Mouse (Mus musculus) limb, embryonic 13.5 days (tissue): ENCODE results near the gene Agap2. TPM values are rescaled to one million over a fixed set of nuclear protein-coding genes. Genes with fewer than 3 reads are reported as not detected.
"Not testable (repeated sequence)": the region's sequence is repeated elsewhere in the genome, so short reads cannot be mapped to it uniquely, and the experiment has no call there.

Source experiments
- ATAC-seq: fragments of 200-750 bp; cut with Nextera tagmentation; 2 replicates; pipeline ENCODE4 v1.8.0; 2017; ENCODE audit warnings: low read depth, moderate number of reproducible peaks, moderate TSS enrichment; ENCODE audit not compliant: low FRiP score
- H3K27ac ChIP-seq: fragments of 300-500 bp; sonication (generic); 2 replicates; pipeline ENCODE4 v1.5.1; 2015; ENCODE audit warnings: inconsistent platforms, mild to moderate bottlenecking, moderate library complexity
- H3K27me3 ChIP-seq: fragments of 300-500 bp; sonication (generic); 2 replicates; pipeline ENCODE4 v1.6.1; 2015; ENCODE audit warnings: mild to moderate bottlenecking, inconsistent platforms
- H3K36me3 ChIP-seq: fragments of 300-500 bp; sonication (generic); 2 replicates; pipeline ENCODE4 v1.6.1; 2015; ENCODE audit warnings: inconsistent platforms, mild to moderate bottlenecking, moderate library complexity
- H3K4me1 ChIP-seq: fragments of 300-500 bp; sonication (generic); 2 replicates; pipeline ENCODE4 v1.6.1; 2015; ENCODE audit warnings: inconsistent platforms
- H3K4me2 ChIP-seq: fragments of 300-500 bp; sonication (generic); replicated peaks from 2 replicates; pipeline ENCODE4 v1.6.1; 2015; ENCODE audit warnings: inconsistent platforms, mild to moderate bottlenecking, moderate library complexity
- H3K4me3 ChIP-seq: fragments of 300-500 bp; sonication (generic); 2 replicates; pipeline ENCODE4 v1.5.1; 2015; ENCODE audit warnings: moderate library complexity, mild to moderate bottlenecking, inconsistent platforms
- H3K9ac ChIP-seq: fragments of 300-500 bp; sonication (generic); 2 replicates; pipeline ENCODE4 v1.6.1; 2015; ENCODE audit warnings: mild to moderate bottlenecking, inconsistent platforms
- H3K9me3 ChIP-seq: fragments of 300-500 bp; sonication (generic); 2 replicates; pipeline ENCODE4 v1.6.1; 2016; ENCODE audit warnings: inconsistent platforms
- WGBS: fragments of 180-500 bp; shearing (Covaris S2); methylation state at CpG from one replicate; pipeline ENCODE4 v1.1.7; 2015; 5-methylcytosine and 5-hydroxymethylcytosine counted together
- polyA plus RNA-seq: library from polyadenylated mRNA; unstranded; fragments of >200 nt; fragmentation: Nextera tagmentation; extraction: Ambion mirVana; gene quantifications from 2 replicates; pipeline ENCODE4 v1.2.1, GENCODE M21; 2015

Gene Agap2
- polyA plus RNA-seq, 1 experiment from 2014 or later, result 0.29 TPM

GRCm38 (mm10) chr10:127121066-127121477 lies 46.0 kb downstream of the Agap2 start, which contains the start of gene Os9:
Gene Os9, minus strand, starts transcription at chr10:127121131.
- peak within 1 kb of the TSS; percentile 80 for H3K9ac ChIP-seq
- WGBS, result 0% methylated on average over 19 of the region's 19 CpGs
- H3K27ac ChIP-seq, result no peak within 1 kb of the TSS
- no peaks in the 10 kb centered on the region for H3K27me3 ChIP-seq
- peaks cover 18% of the 10 kb centered on the region for H3K4me1 ChIP-seq
- peak; percentile 97 for ATAC-seq
- no peaks in the 10 kb centered on the region for H3K9me3 ChIP-seq
- peaks cover 29% of the 10 kb centered on the region for H3K36me3 ChIP-seq
- H3K4me2 ChIP-seq, result peak within 1 kb of the TSS; percentile 98
- H3K4me3 ChIP-seq, result peak within 1 kb of the TSS; percentile 83

DNA sequence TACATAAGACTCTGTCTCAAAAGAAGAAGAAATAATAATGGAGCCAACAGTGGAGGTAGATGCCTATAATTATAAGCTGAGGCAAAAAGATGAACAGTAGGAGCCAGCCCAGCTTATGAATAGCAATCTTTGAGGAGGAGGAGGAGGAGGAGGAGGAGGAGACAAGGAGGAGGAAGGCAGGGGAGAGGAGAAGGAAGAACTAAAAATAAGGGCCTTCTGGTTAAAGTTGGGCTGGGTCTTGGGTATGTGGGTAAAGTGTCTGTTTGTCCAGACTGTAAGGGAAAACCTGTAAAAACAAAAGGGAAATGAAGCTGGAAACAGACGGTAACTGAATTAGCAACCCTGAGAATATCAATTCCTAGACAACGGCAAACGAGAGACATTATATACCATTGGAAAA lies 46.9 kb downstream of the Agap2 start:
- WGBS, result 92% methylated on average over 3 of the region's 3 CpGs
- no peak overlapping the region for H3K27ac ChIP-seq
- H3K4me2 ChIP-seq, result no peak overlapping the region
- no peaks in the 10 kb centered on the region for H3K27me3 ChIP-seq
- no peak overlapping the region for H3K4me3 ChIP-seq
- no peak overlapping the region for H3K9ac ChIP-seq
- no peaks in the 10 kb centered on the region for H3K9me3 ChIP-seq
- peaks cover 18% of the 10 kb centered on the region for H3K4me1 ChIP-seq
- ATAC-seq, result no peak
- peaks cover 24% of the 10 kb centered on the region for H3K36me3 ChIP-seq

DNA sequence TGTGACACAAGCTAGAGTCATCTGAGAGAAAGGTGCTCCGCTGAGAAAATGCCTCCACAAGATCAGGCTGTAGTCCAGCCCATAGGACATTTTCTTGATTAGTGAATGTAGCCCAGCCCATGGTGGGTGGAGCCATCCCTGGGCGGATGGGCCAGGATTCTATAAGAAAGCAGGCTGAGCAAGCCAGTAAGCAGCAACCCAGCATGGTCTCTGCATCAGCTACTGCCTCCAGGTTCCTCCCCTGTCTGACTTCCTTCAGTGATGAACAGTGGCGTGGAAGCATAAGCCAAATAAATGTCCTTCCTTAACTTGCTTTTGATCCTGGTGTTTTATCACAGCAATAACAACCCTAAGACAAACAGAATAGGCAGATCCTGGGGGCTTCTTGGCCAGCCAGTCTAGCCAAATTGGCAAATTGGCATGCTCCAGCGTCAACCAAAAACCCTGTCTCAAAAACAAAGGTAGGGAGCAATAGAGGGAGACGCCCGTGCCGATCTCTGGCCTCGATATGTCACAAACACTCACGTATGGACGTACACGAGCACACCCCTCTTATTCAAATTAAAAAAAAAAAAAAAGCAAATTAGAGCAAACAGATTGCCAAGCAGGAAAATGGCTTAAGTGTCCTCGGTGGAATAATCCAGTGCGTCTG lies 47.8 kb downstream of the Agap2 start:
- ATAC-seq, result no peak
- Histone ChIP-seq H3K4me2 (peak overlapping the region; percentile 62), H3K4me1 (peaks cover 18% of the 10 kb centered on the region), H3K4me3 (peak overlapping the region; percentile 34), H3K9me3 (no peaks in the 10 kb centered on the region), H3K9ac (peak overlapping the region; percentile 48; the same call in 1 of the 2 replicates), H3K36me3 (peaks cover 17% of the 10 kb centered on the region), H3K27me3 (no peaks in the 10 kb centered on the region), H3K27ac (no peak overlapping the region)
- 17% methylated on average over 13 of the region's 13 CpGs for WGBS

- WGBS, result 10% methylated on average over 4 of the region's 4 CpGs
- Histone ChIP-seq H3K4me2 (peak overlapping the region; percentile 62), H3K36me3 (peaks cover 12% of the 10 kb centered on the region), H3K4me1 (peaks cover 18% of the 10 kb centered on the region), H3K9ac (peak overlapping the region; percentile 48; the same call in 1 of the 2 replicates), H3K27ac (no peak overlapping the region), H3K9me3 (no peaks in the 10 kb centered on the region), H3K27me3 (no peaks in the 10 kb centered on the region), H3K4me3 (peak overlapping the region; percentile 34)
- no peak for ATAC-seq
These were observed 48.3 kb downstream of the Agap2 start for GRCm38 (mm10) chr10:127123436-127123805.

GRCm38 (mm10) chr10:127125210-127126001 lies 50.3 kb downstream of the Agap2 start:
- Histone ChIP-seq H3K9ac (no peak overlapping the region), H3K27ac (no peak overlapping the region), H3K4me2 (no peak overlapping the region), H3K27me3 (no peaks in the 10 kb centered on the region), H3K9me3 (no peaks in the 10 kb centered on the region), H3K4me3 (no peak overlapping the region), H3K4me1 (peaks cover 12% of the 10 kb centered on the region), H3K36me3 (no peaks in the 10 kb centered on the region)
- no peak for ATAC-seq
- 72% methylated on average over 9 of the region's 9 CpGs for WGBS

DNA sequence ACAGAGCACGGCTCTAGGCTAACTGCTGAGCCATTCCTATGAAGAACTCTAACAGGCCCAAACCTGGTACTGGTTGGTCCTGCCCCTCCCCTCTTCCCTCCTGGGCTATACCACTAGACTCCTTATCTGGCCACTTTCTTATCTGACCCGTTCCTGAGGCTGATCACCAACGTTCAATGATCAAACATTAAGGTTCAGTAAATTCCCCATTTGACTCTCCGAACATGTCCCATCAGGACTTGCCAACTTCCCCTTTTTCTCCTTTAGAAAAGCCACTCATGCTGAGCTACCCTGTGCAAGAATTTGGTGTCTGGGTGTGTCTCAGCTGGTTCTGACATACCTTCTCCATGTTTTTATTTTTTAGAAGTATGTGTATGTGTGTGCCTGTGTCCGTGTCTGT lies 51.5 kb downstream of the Agap2 start:
- Histone ChIP-seq H3K36me3 (no peaks in the 10 kb centered on the region), H3K4me2 (no peak overlapping the region), H3K27me3 (no peaks in the 10 kb centered on the region), H3K4me1 (peaks cover 9% of the 10 kb centered on the region; the same call in 1 of the 2 replicates), H3K9me3 (no peaks in the 10 kb centered on the region), H3K27ac (no peak overlapping the region), H3K4me3 (no peak overlapping the region), H3K9ac (no peak overlapping the region)
- ATAC-seq, result no peak
- 83% methylated on average over 5 of the region's 5 CpGs for WGBS

- Histone ChIP-seq H3K9me3 (no peaks in the 10 kb centered on the region), H3K9ac (no peak overlapping the region), H3K4me2 (no peak overlapping the region), H3K27ac (no peak overlapping the region), H3K4me1 (peaks cover 6% of the 10 kb centered on the region; the same call in 1 of the 2 replicates), H3K4me3 (no peak overlapping the region), H3K36me3 (no peaks in the 10 kb centered on the region), H3K27me3 (no peaks in the 10 kb centered on the region)
- WGBS, result 78% methylated on average over 7 of the region's 7 CpGs
- no peak for ATAC-seq
These were observed 52.7 kb downstream of the Agap2 start for GRCm38 (mm10) chr10:127127711-127128279.

DNA sequence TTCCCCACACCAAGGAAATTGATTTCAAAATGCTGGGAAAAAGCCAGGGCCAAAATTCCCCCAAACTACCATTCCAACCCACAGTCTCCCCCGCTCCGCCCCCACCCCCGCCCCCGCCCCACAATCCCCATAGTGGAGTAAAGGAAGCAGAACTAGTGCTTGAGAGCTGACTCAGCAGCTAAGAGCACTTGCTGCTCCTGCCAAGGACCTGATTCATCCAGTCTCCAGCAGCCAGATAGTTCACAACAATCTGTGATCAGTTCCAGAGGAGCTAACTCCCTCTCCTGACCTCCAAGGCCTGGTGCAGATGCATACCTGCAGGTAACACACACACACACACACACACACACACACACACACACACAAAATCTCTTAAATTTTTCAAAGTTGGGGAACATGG lies 54.3 kb downstream of the Agap2 start:
- no peak overlapping the region for H3K4me3 ChIP-seq
- H3K27ac ChIP-seq, result no peak overlapping the region
- H3K4me2 ChIP-seq, result no peak overlapping the region
- no peak overlapping the region for H3K9ac ChIP-seq
- H3K36me3 ChIP-seq, result no peaks in the 10 kb centered on the region
- no peak for ATAC-seq
- no peaks in the 10 kb centered on the region for H3K27me3 ChIP-seq
- H3K4me1 ChIP-seq, result no peaks in the 10 kb centered on the region
- H3K9me3 ChIP-seq, result no peaks in the 10 kb centered on the region
- WGBS, result 68% methylated on average over 4 of the region's 4 CpGs

DNA sequence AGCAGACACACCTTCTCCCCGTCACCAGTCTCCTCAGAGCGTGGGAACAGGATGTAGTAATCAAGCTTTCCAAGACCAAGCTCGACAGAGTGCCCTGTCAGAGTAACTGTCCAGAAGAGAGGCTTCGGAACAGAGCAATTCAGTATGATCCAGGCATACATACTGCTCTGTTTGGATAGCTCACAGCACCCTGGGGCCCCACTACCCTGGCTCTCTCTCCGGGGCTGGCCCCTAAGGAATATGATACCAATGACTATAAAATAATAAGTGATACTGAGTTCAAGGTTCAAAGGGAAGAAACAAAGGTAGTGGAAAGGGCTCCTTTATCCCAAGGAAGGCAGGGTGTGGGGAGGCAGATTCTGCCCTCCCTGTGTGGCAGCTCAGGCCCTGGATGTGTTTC lies 57.4 kb downstream of the Agap2 start:
- H3K4me1 ChIP-seq, result no peaks in the 10 kb centered on the region
- 64% methylated on average over 5 of the region's 5 CpGs for WGBS
- no peak overlapping the region for H3K4me3 ChIP-seq
- H3K4me2 ChIP-seq, result no peak overlapping the region
- H3K27ac ChIP-seq, result no peak overlapping the region
- no peaks in the 10 kb centered on the region for H3K36me3 ChIP-seq
- no peak overlapping the region for H3K9ac ChIP-seq
- H3K9me3 ChIP-seq, result no peaks in the 10 kb centered on the region
- H3K27me3 ChIP-seq, result no peaks in the 10 kb centered on the region
- no peak for ATAC-seq

DNA sequence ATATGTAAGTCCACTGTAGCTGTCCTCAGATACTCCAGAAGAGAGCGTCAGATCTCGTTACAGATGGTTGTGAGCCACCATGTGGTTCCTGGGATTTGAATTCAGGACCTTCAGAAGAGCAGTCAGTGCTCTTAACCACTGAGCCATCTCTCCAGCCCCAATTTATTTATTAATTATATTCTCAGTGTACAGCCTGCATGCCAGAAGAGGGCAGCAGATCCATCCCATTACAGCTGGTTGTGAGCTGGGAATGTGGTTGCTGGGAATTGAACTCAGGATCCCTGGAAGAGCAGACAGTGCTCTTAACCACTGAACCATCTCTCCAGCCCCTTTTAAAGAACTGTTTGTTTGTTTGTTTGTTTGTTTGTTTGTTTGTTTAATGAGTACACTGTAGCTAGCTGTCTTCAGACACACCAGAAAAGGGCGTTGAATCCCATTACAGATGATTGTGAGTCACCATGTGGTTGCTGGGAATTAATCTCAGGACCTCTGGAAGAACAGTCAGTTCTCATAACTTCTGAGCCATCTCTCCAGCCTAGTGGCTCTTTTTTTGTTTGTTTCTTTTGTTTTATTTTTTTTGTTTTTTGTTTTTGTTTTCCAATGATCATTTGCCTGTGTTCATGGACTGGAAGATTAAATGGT lies 59.4 kb downstream of the Agap2 start:
- H3K36me3 ChIP-seq, H3K9ac ChIP-seq, H3K27me3 ChIP-seq, H3K4me1 ChIP-seq, H3K9me3 ChIP-seq, H3K27ac ChIP-seq, H3K4me2 ChIP-seq, H3K4me3 ChIP-seq, ATAC-seq: not testable (repeated sequence)
- 91% methylated on average over 3 of the region's 3 CpGs for WGBS

DNA sequence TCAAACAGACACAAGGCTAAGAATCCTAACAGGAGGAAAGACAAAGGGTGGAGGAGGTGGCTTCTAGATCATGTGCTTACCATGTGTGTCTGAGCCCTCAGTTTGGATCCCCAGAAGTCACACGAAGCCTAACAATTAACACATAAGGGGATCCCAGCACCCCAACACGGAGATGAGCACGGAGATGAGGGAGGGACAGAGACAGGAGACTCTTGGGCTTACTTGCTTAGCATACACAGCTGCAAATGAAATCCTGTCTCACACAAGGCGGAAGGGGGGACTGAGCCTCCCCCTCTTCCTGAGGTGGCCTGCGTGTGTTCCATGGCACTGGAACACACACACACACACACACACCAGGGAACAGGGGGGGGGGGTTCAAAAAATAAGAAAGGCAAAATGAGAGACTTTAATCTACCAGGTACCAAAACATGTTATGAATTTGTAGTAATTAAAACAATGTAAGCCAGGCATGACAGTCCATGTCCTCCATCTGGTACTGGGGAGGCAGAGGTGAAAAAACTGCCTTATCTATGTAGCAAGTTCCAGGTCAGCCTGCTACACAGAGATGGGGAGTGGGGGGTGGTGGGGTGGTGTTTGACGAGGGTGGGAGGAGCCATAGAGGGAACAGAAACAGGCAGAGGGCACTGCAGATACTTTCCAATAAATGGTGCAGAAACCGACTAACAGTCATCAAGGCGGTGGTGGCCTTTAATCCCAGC lies 60.2 kb downstream of the Agap2 start:
- no peaks in the 10 kb centered on the region; the same call in 1 of the 2 replicates for H3K9me3 ChIP-seq
- no peaks in the 10 kb centered on the region for H3K36me3 ChIP-seq
- WGBS, result 36% methylated on average over 8 of the region's 8 CpGs
- no peak overlapping the region for H3K9ac ChIP-seq
- H3K4me2 ChIP-seq, result no peak overlapping the region
- no peak overlapping the region for H3K4me3 ChIP-seq
- ATAC-seq, result no peak
- H3K4me1 ChIP-seq, result no peaks in the 10 kb centered on the region
- no peak overlapping the region for H3K27ac ChIP-seq
- no peaks in the 10 kb centered on the region for H3K27me3 ChIP-seq
